Mouse (Mus musculus): ENCODE measurements at regions not wholly inside any gene's neighbourhood (a gene's known extent, or its start where the extent isn't known, plus 50 kb on each side); places are given as distances from the start of the nearest gene placed in this dataset.
"Not testable (repeated sequence)": the region's sequence is repeated elsewhere in the genome, so short reads cannot be mapped to it uniquely, and the experiment has no call there.

- DNase-seq = no peak
Observed at GRCm38 (mm10) chr5:7428291-7428690, 83.7 kb upstream of the Zfp804b start.

GRCm38 (mm10) chr5:7436461-7436860 lies 91.9 kb upstream of the Zfp804b start:
- DNase-seq = no peak

GRCm38 (mm10) chr5:7448001-7448400 lies 103.4 kb upstream of the Zfp804b start:
- peak; percentile 2 to 6 for DNase-seq

- DNase-seq = no peak
Observed at GRCm38 (mm10) chr5:7454896-7455295, 110.3 kb upstream of the Zfp804b start.

GRCm38 (mm10) chr5:7457102-7457501 lies 112.5 kb upstream of the Zfp804b start:
- DNase-seq = no peak

- no peak for DNase-seq
Observed at GRCm38 (mm10) chr5:7489150-7489549, 144.6 kb upstream of the Zfp804b start.

GRCm38 (mm10) chr5:7489602-7490001 lies 145.0 kb upstream of the Zfp804b start:
- no peak for DNase-seq

- DNase-seq = no peak
Observed at GRCm38 (mm10) chr5:7517520-7518181, 173.1 kb upstream of the Zfp804b start.

GRCm38 (mm10) chr5:7532686-7533199 lies 188.2 kb upstream of the Zfp804b start:
- DNase-seq = no peak

- no peak for DNase-seq
Observed at GRCm38 (mm10) chr5:7539812-7540645, 195.5 kb upstream of the Zfp804b start.

- no peak for DNase-seq
Observed at GRCm38 (mm10) chr5:7540646-7541038, 196.1 kb upstream of the Zfp804b start.

- no peak for DNase-seq
Observed at GRCm38 (mm10) chr5:7543857-7544256, 199.3 kb upstream of the Zfp804b start.

GRCm38 (mm10) chr5:7580413-7580812 lies 235.9 kb upstream of the Zfp804b start:
- no peak for DNase-seq

GRCm38 (mm10) chr5:7586547-7586946 lies 242.0 kb upstream of the Zfp804b start:
- no peak for DNase-seq

- no peak for DNase-seq
Observed at GRCm38 (mm10) chr5:7600418-7600817, 255.9 kb upstream of the Zfp804b start.

- DNase-seq = no peak
Observed at GRCm38 (mm10) chr5:7607517-7607916, 263.0 kb upstream of the Zfp804b start.

GRCm38 (mm10) chr5:7607924-7608323 lies 263.4 kb upstream of the Zfp804b start:
- no peak for DNase-seq

GRCm38 (mm10) chr5:7655280-7655679 lies 305.0 kb upstream of the Steap4 start:
- DNase-seq = peak; percentile 43 to 54

- no peak for DNase-seq
Observed at GRCm38 (mm10) chr5:7701776-7702175, 258.5 kb upstream of the Steap4 start.

GRCm38 (mm10) chr5:7719557-7719956 lies 240.7 kb upstream of the Steap4 start:
- DNase-seq = no peak

- DNase-seq = no peak
Observed at GRCm38 (mm10) chr5:7720061-7720460, 240.2 kb upstream of the Steap4 start.

GRCm38 (mm10) chr5:7720688-7721087 lies 239.6 kb upstream of the Steap4 start:
- no peak for DNase-seq

- not testable (repeated sequence) for DNase-seq
Observed at GRCm38 (mm10) chr5:7732566-7732965, 227.7 kb upstream of the Steap4 start.

GRCm38 (mm10) chr5:7779827-7780226 lies 180.4 kb upstream of the Steap4 start:
- DNase-seq = no peak

All from cerebellum, postnatal 36 days (tissue).